Mouse (Mus musculus) right cerebral cortex, adult 2 months (tissue): ENCODE measurements around the gene Cacnb4.

Experiments
- DNase-seq, 2 experiments: peaks; one replicate each; pipeline ENCODE4 v3.0.0; 2021 to 2022; ENCODE audit warnings: low spot score in 2 of 2

Gene Cacnb4

DNA sequence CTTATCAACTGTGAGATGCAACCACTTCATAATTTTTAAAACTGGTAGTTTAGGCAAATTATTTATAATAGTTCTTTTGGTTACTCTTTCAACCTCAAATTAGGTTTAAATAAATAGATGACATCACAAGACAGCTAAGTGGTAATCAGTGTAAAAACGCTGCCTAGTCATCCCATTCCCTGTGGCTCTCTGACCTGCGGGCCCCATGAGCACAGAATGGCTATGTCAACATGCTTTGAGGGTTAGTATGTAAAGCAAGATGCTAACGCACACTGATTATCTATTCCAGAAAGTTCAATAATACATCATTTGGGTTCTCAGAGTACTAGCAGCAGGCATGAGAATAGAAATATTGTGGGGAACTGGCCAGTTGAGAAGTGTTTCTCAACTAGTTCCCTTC, 108.5 kb downstream of the Cacnb4 start:
- DNase-seq: no peak

DNA sequence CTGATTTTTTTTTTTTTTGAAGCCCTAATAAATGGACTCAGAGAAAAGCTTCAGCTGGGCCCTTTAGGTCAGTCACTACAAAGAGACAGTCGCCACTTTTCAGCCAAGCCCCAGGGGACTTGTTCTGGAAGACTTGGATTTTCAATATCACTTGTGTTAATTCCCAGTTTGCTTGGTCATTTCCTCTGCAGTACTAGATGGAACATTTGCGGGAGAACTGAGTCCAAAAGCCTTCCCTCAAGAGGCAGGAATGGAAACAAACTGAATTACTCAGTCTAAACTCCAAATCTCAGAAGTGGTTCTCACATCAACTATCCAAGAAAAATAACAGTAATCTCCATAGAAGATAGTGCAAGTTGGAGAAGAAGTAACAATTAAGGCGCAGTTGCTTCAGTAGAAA, 109.2 kb downstream of the Cacnb4 start:
- DNase-seq: no peak

DNA sequence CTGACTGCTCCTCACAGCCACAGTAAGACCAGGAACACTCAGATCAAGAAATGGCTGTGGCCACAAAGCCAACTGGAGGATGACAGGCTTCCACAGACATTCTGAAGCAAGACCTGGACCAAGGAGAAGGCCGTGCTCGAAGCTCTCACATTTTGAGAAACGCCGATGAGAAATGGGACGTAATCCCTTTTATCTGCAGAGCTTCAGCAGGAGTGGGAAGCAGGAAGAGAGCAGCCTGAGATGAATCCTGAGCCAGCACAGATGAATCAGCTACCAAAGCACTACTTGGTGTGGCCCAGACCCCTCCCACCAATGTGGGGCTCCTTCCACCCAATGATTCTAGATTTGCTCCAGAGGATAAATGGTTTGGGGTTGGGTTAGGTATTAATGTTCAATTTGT, 113.4 kb downstream of the Cacnb4 start:
- no peak for DNase-seq

DNA sequence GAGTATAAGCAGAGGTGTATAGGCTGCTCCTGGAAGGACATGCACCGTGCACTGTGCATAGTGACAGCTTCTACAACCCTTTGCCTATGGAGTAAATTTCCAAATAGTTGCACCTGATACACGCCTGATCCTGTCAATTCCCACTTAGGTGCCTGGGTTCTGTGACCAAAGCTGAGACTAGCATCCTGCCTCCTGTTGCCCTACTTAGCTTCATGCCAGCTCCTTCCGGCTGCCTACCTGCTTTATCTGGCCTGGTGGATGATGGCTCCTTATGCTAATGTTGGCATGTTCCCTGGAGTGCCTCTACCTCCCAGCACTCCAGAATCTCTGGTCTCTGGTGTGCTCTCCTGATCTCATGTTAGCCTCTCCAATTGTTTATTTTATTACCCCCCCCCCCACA, 114.3 kb downstream of the Cacnb4 start:
- no peak for DNase-seq

DNA sequence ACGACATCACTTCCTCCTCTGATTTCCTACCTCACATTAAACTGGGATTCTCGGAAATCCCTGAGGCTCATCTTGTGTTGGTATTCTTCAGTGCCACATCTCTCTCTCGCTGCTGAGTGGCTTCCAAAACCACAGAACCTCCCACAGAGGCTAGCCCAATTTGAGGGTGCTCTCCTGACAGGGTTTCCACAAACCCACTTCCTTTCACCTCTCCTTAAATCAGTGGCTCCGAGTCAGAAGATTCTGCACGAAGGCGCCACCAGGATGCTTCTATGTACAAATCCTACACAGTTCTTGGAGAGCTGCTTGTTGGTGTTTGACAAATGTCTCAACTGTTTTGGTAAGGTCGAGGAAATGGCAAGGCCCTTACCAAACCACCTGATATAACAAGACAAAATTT, 115.5 kb downstream of the Cacnb4 start:
- DNase-seq: no peak

DNA sequence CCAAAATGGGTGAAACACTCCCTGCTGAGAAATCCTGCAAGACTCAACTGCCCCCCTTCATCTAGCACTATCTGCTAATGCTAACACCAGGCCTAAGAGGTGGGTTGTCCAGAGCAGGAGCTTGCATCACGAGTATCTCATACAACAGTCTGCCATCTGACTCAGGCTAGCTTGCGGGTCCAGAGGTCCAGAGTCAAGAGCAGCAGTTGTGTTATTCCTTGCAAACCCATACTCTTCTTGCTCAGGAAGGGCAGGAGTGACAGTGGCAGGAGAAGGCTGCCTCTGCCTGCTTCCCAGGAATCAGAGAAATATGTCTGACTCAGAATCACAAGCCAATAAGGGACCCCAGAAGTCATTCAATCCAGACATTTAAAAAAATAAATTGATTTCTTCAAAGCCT, 116.4 kb downstream of the Cacnb4 start:
- DNase-seq: no peak

DNA sequence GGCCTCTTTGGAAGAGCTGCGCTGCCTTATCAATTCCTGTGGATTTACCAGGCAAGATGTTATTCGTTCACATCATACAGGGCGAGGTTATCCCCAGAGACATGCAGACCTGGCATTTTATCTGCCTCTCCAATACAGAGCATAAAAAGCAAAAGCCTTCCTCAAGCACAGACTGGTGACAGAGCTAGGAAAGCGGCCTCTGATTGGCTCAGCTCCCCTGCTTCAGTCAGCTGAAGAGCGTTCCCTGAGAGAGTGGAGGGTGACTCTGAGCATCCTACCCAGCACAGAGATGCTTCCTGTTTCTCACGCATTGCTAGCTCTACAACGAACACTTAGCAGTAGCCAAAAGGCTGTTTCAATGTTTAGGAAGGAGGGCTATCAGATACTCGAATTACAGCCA, 118.2 kb downstream of the Cacnb4 start:
- DNase-seq: peak; percentile 73 to 76

DNA sequence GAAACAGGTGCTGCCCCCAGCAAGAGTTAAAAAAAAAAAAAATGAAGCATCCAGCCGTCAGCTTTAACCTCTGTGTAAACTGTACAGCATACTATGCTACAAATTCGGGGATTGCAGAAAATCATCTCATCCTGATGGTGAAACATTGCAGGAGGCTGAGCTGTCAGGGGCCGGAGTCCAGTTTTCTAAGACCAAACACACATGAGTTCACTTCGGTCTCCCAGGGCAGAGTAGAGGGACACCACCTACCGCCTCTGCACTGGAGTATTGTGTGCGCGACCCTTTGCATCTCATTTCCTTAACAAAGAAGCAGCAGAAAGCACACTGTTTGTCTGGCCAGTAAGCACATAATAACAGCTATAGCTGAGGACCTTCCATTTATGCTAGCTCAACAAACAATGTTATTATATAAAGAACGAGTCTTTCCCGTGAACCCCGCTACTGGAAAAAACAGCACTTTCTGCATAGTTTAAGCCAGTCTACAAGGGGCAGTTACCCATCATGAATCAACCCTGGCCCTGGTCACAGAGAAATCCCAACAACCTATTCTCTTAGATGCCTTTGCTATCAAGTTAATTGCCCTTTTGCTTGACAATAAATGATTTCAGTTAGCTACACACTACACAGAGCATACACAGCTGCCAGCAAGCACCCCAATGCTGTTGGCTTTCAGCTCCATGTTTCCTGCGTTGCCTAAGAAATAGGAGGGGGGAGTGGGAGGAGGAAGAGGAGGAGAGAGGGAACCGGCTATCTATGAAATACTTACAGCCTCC, 118.9 kb downstream of the Cacnb4 start:
- DNase-seq: peak; percentile 52 to 55

DNA sequence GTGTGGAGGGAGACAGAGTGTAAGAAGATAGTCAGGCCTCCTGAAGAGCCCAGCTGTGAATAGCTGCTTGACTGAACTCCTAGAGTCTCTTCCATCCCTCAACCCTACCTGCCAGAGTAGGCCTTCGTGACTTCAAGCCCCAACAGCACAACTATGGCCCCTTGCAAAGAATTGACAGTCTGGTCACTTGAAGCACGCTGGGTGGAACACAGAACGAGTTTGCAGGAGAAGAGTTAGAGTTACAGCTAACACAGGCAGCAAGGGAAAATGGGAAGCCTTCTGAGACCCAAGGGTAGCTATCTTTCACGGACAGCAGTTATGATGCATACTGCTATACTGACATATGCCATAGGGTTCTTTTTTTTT, 119.7 kb downstream of the Cacnb4 start:
- no peak for DNase-seq

DNA sequence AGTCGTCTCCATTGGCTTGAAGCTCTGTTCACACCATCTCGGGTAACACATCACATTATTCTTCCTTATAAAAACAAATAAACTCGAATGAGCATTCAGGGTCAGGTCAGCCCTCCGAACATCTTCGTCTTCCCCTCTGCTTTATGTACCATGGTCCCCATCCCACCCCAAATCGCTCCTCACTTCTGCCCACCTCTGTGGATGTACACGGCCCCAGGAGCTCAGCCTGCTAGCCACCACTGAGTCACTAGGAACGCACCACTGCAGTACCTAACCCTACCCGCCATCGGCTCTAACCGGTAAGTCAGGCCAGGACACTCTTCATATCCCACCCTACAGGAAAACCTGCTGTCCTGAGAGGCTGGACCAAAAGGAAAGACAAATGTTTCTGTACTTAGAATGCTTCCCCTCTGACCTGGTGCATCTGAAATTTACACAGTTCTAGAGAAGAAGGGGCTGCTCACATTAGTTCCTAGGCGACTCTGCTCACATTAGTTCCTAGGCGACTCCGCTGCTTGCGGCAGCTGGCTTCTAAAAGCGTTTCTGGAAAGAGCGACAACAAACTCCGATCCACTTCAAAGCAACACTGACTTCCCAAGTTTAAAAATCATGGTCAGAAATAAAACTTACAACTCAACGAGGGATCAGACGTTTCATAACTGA, 120.2 kb downstream of the Cacnb4 start:
- DNase-seq: no peak

DNA sequence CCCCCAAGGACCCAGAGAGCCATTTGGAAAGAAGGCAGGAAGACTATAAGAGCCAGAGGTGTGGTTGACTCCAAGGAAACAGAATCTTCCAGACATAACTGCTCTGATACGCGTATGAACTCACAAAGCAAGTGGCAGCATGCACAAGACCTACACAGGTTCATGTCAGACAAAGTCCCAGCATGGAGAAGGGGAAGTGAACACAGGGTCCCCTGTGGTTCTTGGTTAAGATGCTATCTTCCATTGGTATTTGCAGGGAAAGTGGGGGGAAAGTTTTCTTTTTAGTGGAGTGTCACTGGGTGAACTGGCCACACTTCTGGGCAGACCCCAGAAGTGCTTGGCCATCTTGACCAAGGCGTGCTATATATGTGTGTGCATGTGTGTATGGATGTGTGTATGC, 128.2 kb downstream of the Cacnb4 start:
- DNase-seq: no peak

DNA sequence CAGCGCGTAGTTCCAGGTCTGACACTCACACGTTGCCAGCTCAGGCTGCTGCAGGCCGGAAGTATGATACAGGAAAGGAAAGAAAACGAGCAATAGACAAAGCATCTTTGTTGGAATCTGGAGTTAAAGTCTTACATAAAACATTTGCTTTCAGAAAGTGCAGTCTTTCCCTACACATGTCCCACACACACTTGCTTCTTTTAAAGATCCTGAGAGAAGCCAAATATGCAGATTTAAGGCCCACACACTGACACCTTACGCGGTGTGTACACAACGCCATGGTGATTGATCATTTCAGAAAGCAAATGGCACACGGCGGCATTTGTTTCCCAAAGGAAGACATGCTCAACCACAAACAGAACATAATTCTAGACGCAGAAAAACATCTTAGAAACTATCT, 129.3 kb downstream of the Cacnb4 start:
- no peak for DNase-seq

DNA sequence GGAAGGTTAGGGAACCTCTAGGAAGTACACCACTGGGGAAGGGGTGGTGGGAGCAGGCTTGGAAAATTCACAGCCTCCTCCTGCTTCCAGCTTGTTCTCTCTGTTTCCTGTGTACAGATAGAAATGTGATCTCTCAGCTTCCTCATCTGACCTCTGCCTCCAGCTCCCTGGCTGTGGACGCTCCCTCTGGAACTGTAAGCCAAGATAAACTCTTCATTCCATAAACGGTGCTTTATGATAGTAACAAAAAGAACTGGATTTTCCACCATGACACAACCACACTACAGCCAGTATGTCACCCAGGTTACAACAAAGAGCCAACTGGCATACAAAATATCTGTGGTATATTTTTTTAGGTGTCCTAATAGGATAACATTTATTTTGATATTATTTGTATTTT, 132.1 kb downstream of the Cacnb4 start:
- DNase-seq: no peak

DNA sequence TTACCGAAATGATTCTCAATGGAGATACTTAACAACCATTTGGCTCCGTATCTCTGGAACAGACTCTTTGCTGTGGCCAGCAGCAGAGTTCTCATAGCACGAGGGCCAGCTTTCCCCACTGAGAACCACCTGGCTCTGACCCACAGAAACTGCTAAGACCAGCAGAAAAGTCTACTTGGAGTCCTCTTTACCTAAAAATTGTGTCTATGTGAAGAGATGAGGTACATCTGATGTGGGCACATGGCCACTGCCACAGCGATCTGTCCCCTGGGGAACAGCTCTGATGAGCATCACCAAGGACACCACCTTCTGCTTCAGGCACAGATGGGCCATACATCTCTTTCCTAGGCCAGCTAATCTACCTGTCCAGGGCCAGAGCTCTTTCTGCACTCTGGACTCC, 135.6 kb downstream of the Cacnb4 start:
- DNase-seq: no peak

DNA sequence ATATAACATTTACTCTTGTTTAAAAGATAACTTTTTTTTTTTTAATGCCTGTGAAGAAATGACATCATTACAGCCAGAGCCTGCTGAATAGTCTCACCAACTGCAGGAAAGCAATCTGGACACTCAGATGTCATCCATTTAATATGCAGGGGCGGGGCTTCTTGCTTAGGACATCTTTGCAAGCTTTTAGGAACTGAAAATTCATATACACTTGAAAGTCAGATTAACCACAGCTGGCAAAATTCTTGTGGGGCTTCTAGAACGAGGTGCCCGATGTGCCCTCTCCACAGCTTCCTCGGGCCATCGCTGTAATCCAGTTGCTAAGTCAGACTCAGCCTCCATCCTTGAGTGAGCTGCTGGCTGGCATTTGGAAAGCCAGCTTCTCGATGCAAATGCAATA, 137.3 kb downstream of the Cacnb4 start:
- no peak for DNase-seq

DNA sequence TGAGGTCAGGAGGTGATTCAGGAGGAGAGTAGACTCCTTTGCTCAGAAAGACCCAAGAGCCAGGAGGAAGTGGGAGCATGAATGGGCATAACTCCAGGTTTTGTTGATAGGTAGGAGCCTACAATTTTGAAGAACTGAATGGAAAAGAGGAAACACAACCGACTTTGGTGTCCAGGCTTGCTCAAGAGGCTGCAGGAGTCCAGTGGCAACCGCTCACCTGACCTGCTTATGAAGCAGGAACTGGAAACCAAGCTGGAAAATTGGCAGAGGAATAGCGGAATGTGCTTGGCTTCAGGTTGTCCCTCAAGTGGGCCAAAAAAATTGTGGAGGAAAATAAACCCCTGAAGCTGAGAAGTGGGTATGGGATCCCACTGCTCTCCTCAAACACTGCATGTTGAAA, 139.0 kb downstream of the Cacnb4 start:
- no peak for DNase-seq

DNA sequence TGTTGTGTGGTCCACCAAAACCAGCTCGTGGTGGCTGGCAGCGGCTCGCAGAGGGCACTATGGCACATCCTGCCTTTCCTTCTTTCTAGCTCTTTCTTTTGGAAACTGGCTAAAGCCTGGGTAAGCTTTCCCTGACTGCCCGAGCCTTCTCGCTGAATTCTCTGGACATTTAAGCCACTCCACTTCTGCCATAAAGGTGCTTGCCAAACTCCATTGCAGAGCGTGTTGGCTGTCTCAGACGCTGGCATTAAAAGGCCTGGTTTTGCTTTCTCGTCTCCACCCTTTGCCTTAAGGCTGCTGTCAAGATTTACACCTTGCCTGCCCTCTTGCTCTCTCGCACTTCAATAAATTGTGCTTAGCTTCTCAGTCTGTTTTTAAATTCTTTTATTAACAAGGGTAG, 139.5 kb downstream of the Cacnb4 start:
- no peak for DNase-seq

DNA sequence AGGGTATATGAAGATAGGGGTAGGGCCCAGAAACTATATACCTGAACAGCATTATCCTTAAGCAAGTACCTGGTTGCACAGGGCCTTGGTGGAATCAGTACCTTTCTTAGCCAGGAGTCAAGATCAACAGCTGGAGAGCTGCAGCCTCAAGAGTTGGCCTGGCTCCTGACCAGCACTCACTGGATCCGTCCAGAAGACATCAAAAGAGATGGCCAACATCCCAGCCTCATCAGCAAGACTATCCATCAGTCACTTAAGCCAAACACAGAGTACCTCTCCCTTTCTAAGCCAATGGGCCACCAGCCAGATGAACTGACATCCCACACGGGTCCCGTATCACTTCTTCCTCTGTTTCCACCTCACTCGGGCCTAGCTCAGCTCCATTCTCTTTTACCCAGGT, 140.1 kb downstream of the Cacnb4 start:
- DNase-seq: no peak

DNA sequence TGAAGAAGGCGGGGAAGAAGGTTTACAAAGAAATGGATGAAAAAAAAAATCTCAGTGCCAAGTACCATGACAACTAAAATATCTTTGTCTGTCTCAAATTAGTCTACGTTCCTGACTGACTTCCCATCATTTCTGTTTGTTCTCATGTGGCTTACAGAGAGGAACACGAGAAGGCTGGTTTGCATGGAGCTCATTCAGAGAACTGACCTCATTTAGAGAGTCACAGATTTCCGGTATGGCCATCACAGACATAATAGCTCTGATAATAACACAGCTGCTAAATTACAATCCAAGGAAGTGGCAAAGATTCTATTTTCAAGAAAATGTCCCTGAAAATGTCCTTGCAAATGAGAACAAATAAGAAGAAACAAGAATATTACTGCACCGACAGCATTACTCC, 142.9 kb downstream of the Cacnb4 start:
- no peak for DNase-seq

DNA sequence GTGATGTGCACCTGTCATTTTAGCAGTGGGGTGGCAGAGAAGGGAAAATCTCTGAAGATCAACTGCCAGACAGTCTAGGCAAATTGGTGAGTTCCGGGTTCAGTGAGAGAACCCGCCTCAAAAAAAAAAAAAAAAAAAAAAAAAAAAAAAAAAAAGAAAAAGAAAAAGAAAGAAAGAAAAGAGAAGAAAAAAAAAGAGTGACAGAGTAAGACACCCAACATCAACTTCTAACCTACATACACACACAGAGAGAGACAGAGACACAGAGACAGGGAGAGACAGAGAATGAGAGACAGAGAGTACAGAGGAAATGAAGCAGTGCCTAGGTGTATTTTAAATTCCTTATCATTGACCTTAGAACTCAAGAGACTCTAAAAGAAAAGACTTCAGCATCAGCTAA, 146.1 kb downstream of the Cacnb4 start:
- no peak for DNase-seq

DNA sequence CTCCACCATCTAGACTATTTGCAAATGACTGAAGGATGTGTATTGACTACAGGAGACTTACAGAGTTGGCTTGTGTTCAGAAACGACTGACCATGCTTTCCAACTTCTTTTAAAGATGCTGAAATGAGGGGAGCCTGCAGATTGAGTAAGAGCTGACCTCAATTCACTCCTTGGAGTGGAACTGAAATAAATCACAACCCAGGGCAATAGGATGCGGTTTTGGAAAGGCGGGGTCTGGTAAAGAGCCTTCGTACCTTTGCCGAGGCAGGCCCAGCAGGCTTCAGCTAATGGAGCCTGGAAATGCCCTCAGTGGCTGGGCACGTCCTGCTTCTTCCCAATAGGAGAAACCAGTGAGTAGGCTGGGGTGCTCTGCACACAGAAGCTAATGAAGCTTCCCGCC, 147.4 kb downstream of the Cacnb4 start:
- no peak for DNase-seq

DNA sequence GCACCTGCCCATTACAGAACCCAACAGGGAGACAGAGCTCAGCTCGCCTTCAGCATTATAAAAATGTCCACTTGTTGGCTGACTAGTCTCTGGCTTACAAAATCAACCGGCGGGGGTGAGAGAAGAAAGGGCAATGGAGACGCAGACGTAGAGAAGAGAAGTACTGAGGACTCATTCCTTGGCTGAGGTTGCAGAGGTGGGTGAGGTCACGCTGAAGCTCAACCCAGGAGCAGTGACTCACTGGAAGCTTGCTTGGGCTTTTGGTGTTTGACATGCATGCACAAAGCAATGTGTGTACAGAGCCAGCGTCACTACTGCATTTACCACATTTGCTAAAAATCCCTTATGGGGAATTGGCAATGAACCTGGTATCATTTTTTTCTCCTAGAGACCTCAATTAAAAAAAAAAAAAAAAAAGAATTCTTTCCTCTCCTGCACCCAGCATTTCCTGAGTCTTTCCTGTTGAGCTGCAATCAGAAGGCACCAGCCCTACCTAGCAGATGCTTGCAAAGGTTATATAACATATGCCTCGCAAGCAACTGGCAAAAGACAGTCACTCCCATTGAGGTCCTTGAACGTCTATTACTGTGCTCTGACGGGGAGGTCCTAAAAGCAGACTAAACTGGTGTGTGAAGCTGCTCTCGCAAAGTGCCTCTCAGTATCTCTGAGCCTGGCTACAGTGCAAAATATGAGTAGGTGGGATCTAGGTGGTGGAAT, 150.6 kb downstream of the Cacnb4 start:
- DNase-seq: no peak

DNA sequence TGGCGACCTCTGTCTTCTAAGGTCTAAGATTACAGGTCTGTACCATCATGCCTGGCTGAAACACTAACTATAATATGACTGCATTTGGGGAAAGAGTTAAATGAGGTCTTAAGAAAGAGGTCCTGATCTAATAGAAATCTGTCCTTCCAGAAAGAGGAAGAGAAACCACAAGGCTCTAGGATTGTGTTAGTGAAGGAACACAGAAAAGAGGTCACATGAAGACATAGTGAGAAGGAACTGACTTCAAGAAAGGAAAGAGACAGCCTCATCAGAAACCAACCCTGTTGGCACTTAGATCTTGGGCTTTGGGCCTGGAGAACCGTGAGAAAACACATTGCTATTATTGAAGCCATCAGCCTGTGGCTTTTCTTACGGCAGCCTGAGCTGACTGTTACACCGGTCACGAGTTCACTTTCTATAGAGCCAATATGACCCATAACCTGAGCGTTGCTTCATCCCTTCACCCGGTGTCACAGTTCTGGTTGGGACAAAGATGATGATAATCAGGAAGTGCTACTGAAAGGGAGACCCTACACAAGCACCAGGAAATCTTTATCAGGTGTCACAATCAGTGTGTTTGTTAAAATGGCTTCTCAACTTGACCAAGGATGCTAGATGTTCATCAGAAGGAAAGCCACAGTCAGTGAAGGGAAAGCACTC, 153.4 kb downstream of the Cacnb4 start:
- no peak for DNase-seq
